Mouse (Mus musculus): Measurements from ENCODE around the gene Esd.

DNA sequence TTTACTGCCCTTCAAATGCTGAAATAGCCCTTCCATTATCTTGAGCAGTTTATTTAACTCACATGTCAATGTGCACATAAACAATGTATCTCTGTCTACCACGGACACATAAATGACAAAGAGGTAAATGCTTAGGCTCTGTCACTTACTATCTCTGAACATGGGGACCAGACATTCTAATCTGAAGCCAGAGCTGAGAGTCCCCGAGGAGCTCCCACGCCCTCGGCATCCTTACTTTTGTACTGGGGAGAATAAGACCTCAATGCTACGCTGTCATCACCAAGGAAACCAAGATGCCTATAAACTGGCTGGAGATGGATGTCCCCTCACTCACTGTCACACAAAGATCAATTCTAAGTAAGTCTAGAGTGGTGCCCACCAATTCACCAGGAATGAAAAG lies 58.4 kb downstream of the Esd start:
- TF ChIP-seq POLR2A (IDR thresholded peaks at IDR 0.05; ENCODE audit: insufficient read length, low read depth) (no peak), MAX (IDR thresholded peaks at IDR 0.05; ENCODE audit: low read depth) (no peak), REST (IDR thresholded peaks at IDR 0.05; ENCODE audit: insufficient read depth, insufficient read length) (no peak), USF1 (IDR thresholded peaks at IDR 0.05; ENCODE audit: low read depth) (no peak), POLR2AphosphoS2 (IDR thresholded peaks at IDR 0.05; ENCODE audit: insufficient read length, low read depth) (no peak), MYOG (IDR thresholded peaks at IDR 0.05; ENCODE audit: control insufficient read depth in 1 of 3, insufficient read depth in 1 of 3, insufficient read length in 2 of 3, low read depth in 2 of 3) (no peak), CEBPB (IDR thresholded peaks at IDR 0.05; ENCODE audit: insufficient read depth, poor library complexity, severe bottlenecking) (no peak), MYOD1 (IDR thresholded peaks at IDR 0.05; ENCODE audit: control insufficient read depth in 1 of 3, insufficient read length in 2 of 3, low read depth in 2 of 3) (no peak), E2F4 (IDR thresholded peaks at IDR 0.05; ENCODE audit: insufficient read depth) (no peak), TCF12 (IDR thresholded peaks at IDR 0.05; ENCODE audit: insufficient read depth, poor library complexity, severe bottlenecking) (no peak), TCF3 (IDR thresholded peaks at IDR 0.05; ENCODE audit: insufficient read length, low read depth) (no peak), SRF (IDR thresholded peaks at IDR 0.05; ENCODE audit: control insufficient read depth, insufficient read length, low read depth) (no peak)

Data from myocyte (in vitro differentiated cells).